Mouse (Mus musculus) MEL (cell line): Measurements from ENCODE around the gene Phf21a. TPM values are rescaled to one million over a fixed set of nuclear protein-coding genes. Genes with fewer than 3 reads are reported as not detected.

ENCODE experiments used
- DNase-seq: peaks from one replicate; pipeline ENCODE4 v3.0.0; 2011; ENCODE audit warnings: low read depth, low spot score
- H3K27ac ChIP-seq: 2 replicates; pipeline ENCODE4 v1.5.1; 2012; ENCODE audit warnings: low read depth, mild to moderate bottlenecking, control low read depth, low read length, moderate library complexity; ENCODE audit not compliant: control insufficient read depth
- H3K27me3 ChIP-seq, 2 experiments: fragments of 150-350 bp in 1 of 2; sonication (generic) in 1 of 2; 2 replicates each; pipeline ENCODE4 v1.6.1; 2012; ENCODE audit warnings: low read length in 2 of 2, mild to moderate bottlenecking in 2 of 2, improper control_type of control experiment in 1 of 2, moderate library complexity in 1 of 2; ENCODE audit not compliant: insufficient read depth in 2 of 2, control insufficient read depth in 1 of 2
- H3K36me3 ChIP-seq, 2 experiments: 2 replicates each; pipeline ENCODE4 v1.6.1; 2012 to 2014; ENCODE audit warnings: low read length in 2 of 2, improper control_type of control experiment in 1 of 2, inconsistent platforms in 1 of 2, mild to moderate bottlenecking in 1 of 2; ENCODE audit not compliant: insufficient read depth in 2 of 2, control insufficient read depth in 1 of 2
- H3K4me1 ChIP-seq, 2 experiments: fragments of 150-350 bp in 1 of 2; sonication (generic) in 1 of 2; 2 replicates each; pipeline ENCODE4 v1.6.1; 2012; ENCODE audit warnings: low read length in 2 of 2, improper control_type of control experiment in 1 of 2, mild to moderate bottlenecking in 1 of 2; ENCODE audit not compliant: insufficient read depth in 2 of 2, control insufficient read depth in 1 of 2
- H3K4me3 ChIP-seq, 2 experiments: fragments of 150-350 bp in 1 of 2; sonication (generic) in 1 of 2; 2 replicates each; pipeline ENCODE4 v1.5.1; 2012; ENCODE audit warnings: low read depth in 2 of 2, low read length in 2 of 2, mild to moderate bottlenecking in 2 of 2, moderate library complexity in 2 of 2, control low read depth in 1 of 2, improper control_type of control experiment in 1 of 2; ENCODE audit not compliant: control insufficient read depth in 1 of 2, insufficient read depth in 1 of 2
- H3K79me2 ChIP-seq: 2 replicates; pipeline ENCODE4 v1.6.1; 2012; ENCODE audit warnings: mild to moderate bottlenecking, low read length, moderate library complexity; ENCODE audit not compliant: control insufficient read depth, poor library complexity, insufficient read depth
- H3K9ac ChIP-seq: 2 replicates; pipeline ENCODE4 v1.6.1; 2012; ENCODE audit warnings: low read depth, mild to moderate bottlenecking, control low read depth, low read length, moderate library complexity; ENCODE audit not compliant: control insufficient read depth, poor library complexity, severe bottlenecking
- H3K9me3 ChIP-seq: fragments of 150-350 bp; sonication (generic); replicated peaks from 2 replicates; pipeline ENCODE4 v1.6.1; 2012; ENCODE audit warnings: mild to moderate bottlenecking, low read length, improper control_type of control experiment, moderate library complexity; ENCODE audit not compliant: insufficient read depth
- BHLHE40 ChIP-seq: IDR thresholded peaks from 2 replicates; pipeline ENCODE4 v1.6.1; 2012; ENCODE audit warnings: low read depth, mild to moderate bottlenecking, inconsistent platforms, low read length, improper control_type of control experiment, borderline replicate concordance
- CHD1 ChIP-seq: IDR thresholded peaks from 2 replicates; pipeline ENCODE4 v1.6.1; 2012; ENCODE audit warnings: low read depth, mild to moderate bottlenecking, inconsistent platforms, low read length, improper control_type of control experiment
- CTCF ChIP-seq, 3 experiments: IDR thresholded peaks in 2 of 3; conservative IDR thresholded peaks in 1 of 3; 2 replicates each; pipeline ENCODE4 v1.5.1; 2011 to 2012; ENCODE audit warnings: low read length in 3 of 3, low read depth in 2 of 3, mild to moderate bottlenecking in 2 of 3, improper control_type of control experiment in 1 of 3, inconsistent platforms in 1 of 3, mixed read lengths in 1 of 3, moderate library complexity in 1 of 3; ENCODE audit not compliant: control insufficient read depth in 1 of 3, insufficient read depth in 1 of 3, poor library complexity in 1 of 3, severe bottlenecking in 1 of 3
- EP300 ChIP-seq, 2 experiments: IDR thresholded peaks; 2 replicates each; pipeline ENCODE4 v1.6.1; 2011; ENCODE audit warnings: improper control_type of control experiment in 2 of 2, low read length in 2 of 2, low read depth in 1 of 2, mild to moderate bottlenecking in 1 of 2
- MAZ ChIP-seq: IDR thresholded peaks from 2 replicates; pipeline ENCODE4 v1.6.1; 2012; ENCODE audit warnings: low read depth, mild to moderate bottlenecking, inconsistent platforms, low read length, improper control_type of control experiment
- MEF2A ChIP-seq: IDR thresholded peaks from 2 replicates; pipeline ENCODE4 v1.6.1; 2014; ENCODE audit warnings: low read depth, mild to moderate bottlenecking, inconsistent platforms, low read length, improper control_type of control experiment; ENCODE audit not compliant: poor library complexity, insufficient replicate concordance, severe bottlenecking; ENCODE audit errors: extremely low read depth
- MXI1 ChIP-seq: IDR thresholded peaks from 2 replicates; pipeline ENCODE4 v1.6.1; 2011; ENCODE audit warnings: mild to moderate bottlenecking, low read depth, low read length, improper control_type of control experiment
- MYB ChIP-seq: IDR thresholded peaks from 2 replicates; pipeline ENCODE4 v1.6.1; 2011; ENCODE audit warnings: mild to moderate bottlenecking, low read depth, low read length, improper control_type of control experiment
- NELFE ChIP-seq: IDR thresholded peaks from 2 replicates; pipeline ENCODE4 v1.6.1; 2011; ENCODE audit warnings: low read depth, low read length, improper control_type of control experiment
- NRF1 ChIP-seq: IDR thresholded peaks from 2 replicates; pipeline ENCODE4 v1.6.1; 2014; ENCODE audit warnings: low read depth, mild to moderate bottlenecking, inconsistent platforms, low read length, improper control_type of control experiment, moderate library complexity; ENCODE audit not compliant: poor library complexity, insufficient read depth, severe bottlenecking
- POLR2AphosphoS2 ChIP-seq: IDR thresholded peaks from 2 replicates; pipeline ENCODE4 v1.6.1; 2011; ENCODE audit warnings: low read length, improper control_type of control experiment
- POLR2AphosphoS5 ChIP-seq: IDR thresholded peaks from 2 replicates; pipeline ENCODE4 v1.6.1; 2012; ENCODE audit warnings: low read depth, borderline replicate concordance, mild to moderate bottlenecking, inconsistent platforms, low read length, moderate library complexity, mixed read lengths
- RAD21 ChIP-seq: IDR thresholded peaks from 2 replicates; pipeline ENCODE4 v1.6.1; 2011; ENCODE audit warnings: mild to moderate bottlenecking, low read depth, low read length, improper control_type of control experiment
- RCOR1 ChIP-seq: IDR thresholded peaks from 2 replicates; pipeline ENCODE4 v1.6.1; 2012; ENCODE audit warnings: low read depth, mild to moderate bottlenecking, inconsistent platforms, low read length, improper control_type of control experiment
- SMC3 ChIP-seq: IDR thresholded peaks from 2 replicates; pipeline ENCODE4 v1.6.1; 2011; ENCODE audit warnings: low read depth, low read length, improper control_type of control experiment
- polyA plus RNA-seq, 2 experiments: library from polyadenylated mRNA; stranded (reverse) in 1 of 2; unstranded in 1 of 2; fragments of >175 nt in 1 of 2; fragments of >200 nt in 1 of 2; gene quantifications; 2 replicates each; pipeline versions ENCODE4 v1.2.1 to v1.2.4; 2012; ENCODE audit warnings: low replicate concordance in 2 of 2, low read depth in 1 of 2; ENCODE audit not compliant: insufficient read length in 2 of 2, insufficient read depth in 1 of 2, missing spikeins in 1 of 2
- total RNA-seq: library from RNA; depleted of rRNA; stranded (reverse); fragments of 300-350 nt; gene quantifications from 2 replicates; pipeline ENCODE4 v1.2.3, GENCODE M21; 2012

Phf21a gene
- total and polyA plus RNA-seq, 3 experiments, result 4.7 to 245 (median 15.6) TPM

DNA sequence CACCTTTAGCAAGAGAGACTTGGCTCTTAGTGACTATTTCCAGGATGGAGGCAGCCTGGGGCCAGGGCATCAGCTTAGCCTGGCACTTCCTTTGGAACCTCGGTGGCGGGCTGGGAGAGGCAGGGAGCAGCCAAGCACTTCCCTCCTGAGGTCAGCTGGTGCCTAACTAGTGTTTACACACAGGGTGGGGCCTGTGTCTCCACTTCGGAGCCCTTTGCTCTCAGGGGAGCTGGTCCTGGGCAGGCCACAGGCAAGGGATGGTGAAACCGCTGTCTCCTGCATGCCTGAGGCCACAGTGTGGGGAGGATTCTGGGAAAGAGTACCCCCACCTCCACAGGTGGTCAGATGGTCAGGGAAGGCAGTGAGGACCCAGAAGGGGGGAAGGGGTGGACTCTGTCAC is 45.3 kb upstream of the Phf21a start:
- H3K36me3 ChIP-seq, result no peaks in the 10 kb centered on the region
- no peak overlapping the region for H3K9ac ChIP-seq
- DNase-seq, result no peak
- no peaks in the 10 kb centered on the region for H3K4me1 ChIP-seq
- no peak overlapping the region for H3K27ac ChIP-seq
- no peak overlapping the region for H3K4me3 ChIP-seq
- no peaks in the 10 kb centered on the region for H3K9me3 ChIP-seq
- no peaks in the 10 kb centered on the region for H3K79me2 ChIP-seq
- H3K27me3 ChIP-seq, result peaks cover 3 to 5% of the 10 kb centered on the region in 2 experiments
- TF ChIP-seq RAD21 (no peak), BHLHE40 (no peak)

GRCm38 (mm10) chr2:92048034-92048690 is 44.8 kb upstream of the Phf21a start:
- peaks cover 3 to 5% of the 10 kb centered on the region in 2 experiments for H3K27me3 ChIP-seq

GRCm38 (mm10) chr2:92052188-92052587 is 40.7 kb upstream of the Phf21a start:
- H3K27ac ChIP-seq, result no peak overlapping the region
- peaks cover 3 to 16% of the 10 kb centered on the region in 2 experiments; a peak in 3 of 4 replicates for H3K4me1 ChIP-seq
- H3K27me3 ChIP-seq, result peaks cover 3% of the 10 kb centered on the region in 2 experiments; a peak in 3 of 4 replicates
- H3K79me2 ChIP-seq, result peaks cover 5% of the 10 kb centered on the region; the same call in 1 of the 2 replicates
- peaks cover 0 to 17% of the 10 kb centered on the region in 2 experiments; a peak in 2 of 4 replicates for H3K36me3 ChIP-seq
- no peak overlapping the region for H3K4me3 ChIP-seq
- H3K9me3 ChIP-seq, result no peaks in the 10 kb centered on the region
- DNase-seq, result no peak
- TF ChIP-seq MEF2A (no peak), MYB (no peak), SMC3 (no peak), RCOR1 (no peak), NRF1 (no peak)
- TF ChIP-seq, all 39 proteins: peak for 0
- no peak overlapping the region for H3K9ac ChIP-seq

More at GRCm38 (mm10) chr2:92048034-92048690, 44.8 kb upstream of the Phf21a start:
- no peak overlapping the region for H3K27ac ChIP-seq
- H3K36me3 ChIP-seq, result no peaks in the 10 kb centered on the region
- no peak overlapping the region for H3K9ac ChIP-seq
- no peaks in the 10 kb centered on the region for H3K79me2 ChIP-seq
- no peaks in the 10 kb centered on the region for H3K9me3 ChIP-seq
- DNase-seq, result no peak
- TF ChIP-seq RCOR1 (no peak), CTCF (IDR thresholded peaks at IDR 0.05 in 2 of 3, conservative IDR thresholded peaks at IDR 0.05 in 1 of 3; ENCODE audit: control insufficient read depth in 1 of 3, insufficient read depth in 1 of 3, low read depth in 2 of 3, low read length in 3 of 3, poor library complexity in 1 of 3, severe bottlenecking in 1 of 3) (no peak), BHLHE40 (no peak), MEF2A (no peak), EP300 (IDR thresholded peaks at IDR 0.05; ENCODE audit: low read depth in 1 of 2, low read length in 2 of 2) (no peak), CHD1 (no peak), MXI1 (no peak), POLR2AphosphoS5 (no peak), NELFE (no peak), POLR2AphosphoS2 (no peak), MAZ (no peak)
- no peak overlapping the region for H3K4me3 ChIP-seq
- H3K4me1 ChIP-seq, result no peaks in the 10 kb centered on the region
